Comparison of ENCODE assay signal across 9 mouse cellular contexts in the genomic region with DNA sequence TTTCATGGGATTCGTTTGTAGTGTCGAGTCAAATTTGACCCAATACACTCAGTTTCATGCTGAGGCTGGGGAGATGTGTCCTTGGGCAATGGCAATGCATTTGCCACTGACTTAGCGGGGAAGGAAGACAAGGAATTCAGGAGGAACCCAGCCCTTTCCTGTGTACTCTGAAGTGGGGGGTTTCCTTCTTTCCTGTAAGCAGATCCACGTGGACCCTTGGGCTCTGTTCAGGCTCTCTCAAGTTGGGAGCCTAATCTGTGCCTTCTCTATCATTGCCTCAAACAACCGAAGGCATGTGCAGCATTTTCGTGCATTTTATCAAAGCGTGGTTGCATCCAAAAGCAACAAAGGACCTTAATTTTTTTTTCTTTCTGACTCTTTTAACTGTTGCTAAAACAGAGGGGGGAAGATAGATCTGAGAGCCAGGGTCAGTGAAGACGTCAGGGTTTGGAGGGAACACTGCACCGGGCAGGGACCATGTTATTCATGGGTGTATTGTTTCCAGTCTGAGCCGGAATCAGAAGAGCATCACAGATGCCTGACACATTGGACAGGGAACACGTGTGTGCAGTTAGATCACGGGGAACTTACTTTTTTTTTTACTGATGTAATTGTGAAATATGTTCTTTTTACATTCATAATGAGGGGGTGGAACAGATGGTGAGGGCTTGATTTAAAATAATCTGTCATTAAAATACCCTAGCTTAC.
DNase-seq lines count a peak whose midpoint lies in the region; ATAC-seq and TF ChIP-seq lines count a peak whose summit lies in the region.
"Had no signal": no experiment of that assay in that cellular context is flagged by ENCODE, and none has a peak within 500 bp of the region (broad histone marks: within the 10 kb centered on the region; RNA-seq: fewer than 3 reads in every experiment).

No protein-coding gene starts in this region.

- H3K4me3 ChIP-seq in C2C12 (ENCODE audit: insufficient read depth, poor library complexity, severe bottlenecking): no peak overlapping the region
- H3K4me3 ChIP-seq in heart, embryonic 16.5 days (ENCODE audit: low read length): no peak overlapping the region
- no peak overlapping the region for H3K4me3 ChIP-seq in liver, embryonic 12.5 days

- TF ChIP-seq POLR2A in brain, embryonic 14.5 days (IDR thresholded peaks at IDR 0.05; ENCODE audit: borderline replicate concordance, extremely low read depth, insufficient read depth, insufficient read length, poor library complexity, severe bottlenecking): no peak

- no peaks in the 10 kb centered on the region for H3K9me3 ChIP-seq in heart, embryonic 16.5 days (replicated peaks; ENCODE audit: control insufficient read depth, low read length)
- no peaks in the 10 kb centered on the region for H3K9me3 ChIP-seq in liver, embryonic 12.5 days (replicated peaks)

- no peak overlapping the region for H3K4me2 ChIP-seq in heart, embryonic 16.5 days (ENCODE audit: low read depth, low read length)
- no peak overlapping the region for H3K4me2 ChIP-seq in liver, embryonic 12.5 days

- no peak for TF ChIP-seq CTCF in C2C12 (IDR thresholded peaks at IDR 0.05; ENCODE audit: control insufficient read depth, insufficient read depth, insufficient read length)
- no peak for TF ChIP-seq CTCF in brain, embryonic 14.5 days (IDR thresholded peaks at IDR 0.05; ENCODE audit: borderline replicate concordance, extremely low read depth, insufficient read depth, insufficient read length)

- no peak overlapping the region for H3K9ac ChIP-seq in heart, embryonic 16.5 days (ENCODE audit: low read length)
- no peak overlapping the region for H3K9ac ChIP-seq in liver, embryonic 12.5 days
- H3K9ac ChIP-seq: liver, embryonic 14.5 days had no signal

- no peaks in the 10 kb centered on the region for H3K4me1 ChIP-seq in heart, embryonic 16.5 days (ENCODE audit: control insufficient read depth, insufficient read depth, low read length)
- no peaks in the 10 kb centered on the region; the same call in 1 of the 2 replicates for H3K4me1 ChIP-seq in liver, embryonic 12.5 days

- no peaks in the 10 kb centered on the region for H3K36me3 ChIP-seq in C2C12 (ENCODE audit: control insufficient read depth, insufficient read depth)
- H3K36me3 ChIP-seq in heart, embryonic 16.5 days (ENCODE audit: control insufficient read depth, insufficient read depth): no peaks in the 10 kb centered on the region
- no peaks in the 10 kb centered on the region for H3K36me3 ChIP-seq in liver, embryonic 12.5 days

- no peaks in the 10 kb centered on the region for H3K79me2 ChIP-seq in C2C12 (ENCODE audit: control insufficient read depth, insufficient read depth)

- no peaks in the 10 kb centered on the region for H3K27me3 ChIP-seq in C2C12 (ENCODE audit: control insufficient read depth, insufficient read depth, insufficient read length)
- no peaks in the 10 kb centered on the region for H3K27me3 ChIP-seq in heart, embryonic 16.5 days (ENCODE audit: control insufficient read depth, insufficient read depth, low read length)
- no peaks in the 10 kb centered on the region for H3K27me3 ChIP-seq in liver, embryonic 12.5 days (replicated peaks)

- DNase-seq in kidney, adult 9 months: peak; percentile 4
- no peak for DNase-seq in kidney, adult 11 months
- peak; percentile 79 for DNase-seq in brain, embryonic 14.5 days (ENCODE audit: low read depth)
- no peak for DNase-seq in frontal cortex, postnatal 14 days (ENCODE audit: low spot score in 2 of 2)
- DNase-seq: cerebellum, postnatal 14 days had no signal

- no peak overlapping the region for H3ac ChIP-seq in C2C12 (ENCODE audit: control insufficient read depth, insufficient read length, low read depth)

- H3K79me3 ChIP-seq in C2C12 (ENCODE audit: low read depth): no peaks in the 10 kb centered on the region

- 45% methylated on average over 12 of the region's 12 CpGs for WGBS in heart, embryonic 16.5 days
- 48% methylated on average over 12 of the region's 12 CpGs for WGBS in liver, embryonic 12.5 days (ENCODE audit: insufficient replicate concordance)

- H3K27ac ChIP-seq in heart, embryonic 16.5 days (ENCODE audit: low read length): 0 out of 2 replicates have a peak overlapping the region, but pooled peaks have one; percentile 12
- no peak overlapping the region for H3K27ac ChIP-seq in liver, embryonic 12.5 days
- H3K27ac ChIP-seq: liver, embryonic 14.5 days had no signal

- peak; percentile 63; the same call in 1 of the 2 replicates for ATAC-seq in heart, embryonic 16.5 days (replicated peaks; ENCODE audit: extremely low read depth, insufficient read depth, low FRiP score)
- ATAC-seq in liver, embryonic 12.5 days: no peak

TF ChIP-seq in C2C12, 6 proteins besides CTCF, POLR2A, EP300 and RAD21:
- TF ChIP-seq USF1 (IDR thresholded peaks at IDR 0.05; ENCODE audit: low read depth) (peak; percentile 7), FOSL1 (IDR thresholded peaks at IDR 0.05; ENCODE audit: insufficient read depth, low read length, poor library complexity, severe bottlenecking) (no peak), MAX (IDR thresholded peaks at IDR 0.05) (peak; percentile 37), CEBPB (IDR thresholded peaks at IDR 0.05; ENCODE audit: low read depth) (no peak), MYOD1 (IDR thresholded peaks at IDR 0.05; ENCODE audit: control insufficient read depth, insufficient read length, low read depth) (no peak), MYOG (IDR thresholded peaks at IDR 0.05; ENCODE audit: control insufficient read depth, extremely low read depth, insufficient read length) (no peak)

Comparison
In these comparisons a context has a peak if more than half of its experiments do, and no peak if none do; other contexts are left out.
1. DNase-seq: peak in kidney, adult 9 months (single experiment) and brain, embryonic 14.5 days (single experiment); none in kidney, adult 11 months (single experiment) and frontal cortex, postnatal 14 days (0 of 2).